Mouse (Mus musculus): ENCODE results near the gene Gm10153.

The Gm10153 gene

GRCm38 (mm10) chr7:142140696-142141095 is 49.5 kb downstream of the Gm10153 start:
- DNase-seq = peak; percentile 30
